ENCODE assay signal across 21 mouse cellular contexts in the genomic region with DNA sequence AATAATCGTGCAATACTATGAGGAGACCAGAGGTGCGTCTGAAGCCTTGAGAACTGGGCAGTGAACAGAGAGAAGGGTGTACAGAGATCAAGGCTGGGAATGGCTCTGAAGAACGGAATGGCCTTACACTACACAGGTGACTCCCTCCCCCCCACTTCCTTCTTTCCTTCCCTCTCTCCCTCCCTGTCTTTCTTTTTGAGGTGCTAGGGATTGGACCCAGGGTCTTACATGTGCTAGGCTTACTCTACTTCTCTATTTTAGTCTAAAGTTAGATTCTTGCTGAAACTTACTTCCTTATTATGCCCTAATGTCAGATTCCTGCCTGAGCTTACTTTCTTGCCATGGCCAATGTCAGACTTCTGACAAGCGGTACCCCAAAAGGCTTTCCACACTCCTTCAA.
DNase-seq lines count a peak whose midpoint lies in the region; ATAC-seq lines count a peak whose summit lies in the region.
"Had no signal": no experiment of that assay in that cellular context is flagged by ENCODE, and none has a peak within 500 bp of the region (broad histone marks: within the 10 kb centered on the region; RNA-seq: fewer than 3 reads in every experiment).

No protein-coding gene starts in this region.

- ATAC-seq in megakaryocyte, adult 5-6 weeks (ENCODE audit: poor library complexity, severe bottlenecking): peak; percentile 77
- ATAC-seq in monocyte, adult 5-6 weeks (replicated peaks; ENCODE audit: insufficient number of reproducible peaks, low FRiP score, low TSS enrichment, poor library complexity, severe bottlenecking): peak; percentile 57
- ATAC-seq: activated CD4-positive, CD25-positive, alpha-beta regulatory T cell, adult 4 months; CD4-positive, CD25-positive, alpha-beta regulatory T cell, adult 4 months; forebrain, embryonic 13.5 days; forebrain, embryonic 15.5 days; forebrain, postnatal 0 days; Patski had no signal

- DNase-seq in heart, adult 11 months: peak; percentile 60
- no peak for DNase-seq in heart, adult 18-20 months
- DNase-seq in embryo, embryonic 11 days: no peak
- no peak for DNase-seq in gastrocnemius, postnatal 4 days (ENCODE audit: low spot score in 2 of 2)
- DNase-seq: adrenal gland, adult 8-10 months; adrenal gland, postnatal 14 days; adrenal gland, postnatal 36 days; B cell, adult 2 months; cerebellum, adult 11-12 months; cerebellum, adult 2 months; cerebellum, adult 9-10 months; cerebellum, postnatal 10 days; cerebellum, postnatal 25 days; forebrain, postnatal 0 days had no signal
